Mouse (Mus musculus): ENCODE results near the gene A830018L16Rik.

DNA sequence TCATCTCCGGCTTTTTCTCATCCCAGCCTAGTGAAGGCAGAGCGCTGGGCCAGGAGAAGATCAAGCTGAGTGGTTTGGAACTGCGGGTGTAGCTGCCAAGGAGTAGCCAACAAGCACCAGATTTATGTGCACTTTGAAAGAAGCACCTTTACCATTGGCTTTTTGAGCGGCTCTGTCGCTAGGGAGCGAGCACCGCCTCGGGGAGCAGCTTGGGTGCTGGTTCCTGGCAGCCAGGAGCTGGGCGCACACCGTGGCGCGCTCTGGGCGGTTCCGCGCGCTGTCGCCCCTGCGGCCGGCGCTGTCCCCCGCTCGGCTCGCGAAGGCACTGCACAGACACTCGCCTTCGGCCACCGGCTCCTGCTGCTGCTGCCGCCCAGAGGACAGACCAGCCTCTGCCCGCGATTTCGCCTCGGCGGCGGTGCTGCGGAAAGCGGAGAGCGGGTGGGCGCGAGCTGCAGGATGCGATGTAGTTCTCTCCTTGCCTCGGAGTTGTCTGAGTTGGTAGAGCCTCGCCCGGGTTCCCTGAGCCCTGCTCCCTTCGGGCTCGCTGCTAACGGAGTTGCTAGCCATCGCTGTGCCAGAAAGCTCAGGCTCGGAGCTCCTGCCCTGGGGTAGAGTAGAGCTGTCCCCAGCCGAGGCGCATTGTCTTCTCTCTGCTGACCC is at the start of gene A830018L16Rik:
- TF ChIP-seq EP300 (IDR thresholded peaks at IDR 0.05; ENCODE audit: low read depth) (no peak), CTCF (IDR thresholded peaks at IDR 0.05; ENCODE audit: low read depth) (peak; percentile 43)
